Mouse (Mus musculus) intestine, embryonic 15.5 days (tissue): ENCODE measurements around the gene Prkcd. TPM values are rescaled to one million over a fixed set of nuclear protein-coding genes. Genes with fewer than 3 reads are reported as not detected.

Experiments used
- ATAC-seq: fragments of 200-750 bp; cut with Nextera tagmentation; 2 replicates; pipeline ENCODE4 v1.8.0; 2017; ENCODE audit warnings: moderate TSS enrichment, moderate library complexity
- H3K27ac ChIP-seq: fragments of 300-500 bp; sonication (generic); 2 replicates; pipeline ENCODE4 v1.5.1; 2015; ENCODE audit warnings: mild to moderate bottlenecking, inconsistent platforms
- H3K27me3 ChIP-seq: fragments of 300-500 bp; sonication (generic); replicated peaks from 2 replicates; pipeline ENCODE4 v1.6.1; 2015; ENCODE audit warnings: inconsistent platforms
- H3K36me3 ChIP-seq: fragments of 300-500 bp; sonication (generic); 2 replicates; pipeline ENCODE4 v1.6.1; 2015; ENCODE audit warnings: inconsistent platforms
- H3K4me1 ChIP-seq: fragments of 300-500 bp; sonication (generic); replicated peaks from 2 replicates; pipeline ENCODE4 v1.6.1; 2015; ENCODE audit warnings: inconsistent platforms
- H3K4me2 ChIP-seq: fragments of 300-500 bp; sonication (generic); replicated peaks from 2 replicates; pipeline ENCODE4 v1.6.1; 2015; ENCODE audit warnings: mild to moderate bottlenecking, inconsistent platforms
- H3K4me3 ChIP-seq: fragments of 300-500 bp; sonication (generic); replicated peaks from 2 replicates; pipeline ENCODE4 v1.5.1; 2015; ENCODE audit warnings: inconsistent platforms
- H3K9ac ChIP-seq: fragments of 300-500 bp; sonication (generic); 2 replicates; pipeline ENCODE4 v1.6.1; 2015; ENCODE audit warnings: inconsistent platforms
- H3K9me3 ChIP-seq: fragments of 300-500 bp; sonication (generic); 2 replicates; pipeline ENCODE4 v1.6.1; 2016; ENCODE audit warnings: inconsistent platforms
- WGBS: fragments of 180-500 bp; shearing (Covaris S2); methylation state at CpG from one replicate; pipeline ENCODE4 v1.1.7; 2015; 5-methylcytosine and 5-hydroxymethylcytosine counted together
- polyA plus RNA-seq: library from polyadenylated mRNA; unstranded; fragments of >200 nt; fragmentation: Nextera tagmentation; extraction: Ambion mirVana; gene quantifications from 2 replicates; pipeline ENCODE4 v1.2.1, GENCODE M21; 2015

Prkcd gene
- polyA plus RNA-seq, 1 experiment from 2014 or later, result 57.2 TPM

DNA sequence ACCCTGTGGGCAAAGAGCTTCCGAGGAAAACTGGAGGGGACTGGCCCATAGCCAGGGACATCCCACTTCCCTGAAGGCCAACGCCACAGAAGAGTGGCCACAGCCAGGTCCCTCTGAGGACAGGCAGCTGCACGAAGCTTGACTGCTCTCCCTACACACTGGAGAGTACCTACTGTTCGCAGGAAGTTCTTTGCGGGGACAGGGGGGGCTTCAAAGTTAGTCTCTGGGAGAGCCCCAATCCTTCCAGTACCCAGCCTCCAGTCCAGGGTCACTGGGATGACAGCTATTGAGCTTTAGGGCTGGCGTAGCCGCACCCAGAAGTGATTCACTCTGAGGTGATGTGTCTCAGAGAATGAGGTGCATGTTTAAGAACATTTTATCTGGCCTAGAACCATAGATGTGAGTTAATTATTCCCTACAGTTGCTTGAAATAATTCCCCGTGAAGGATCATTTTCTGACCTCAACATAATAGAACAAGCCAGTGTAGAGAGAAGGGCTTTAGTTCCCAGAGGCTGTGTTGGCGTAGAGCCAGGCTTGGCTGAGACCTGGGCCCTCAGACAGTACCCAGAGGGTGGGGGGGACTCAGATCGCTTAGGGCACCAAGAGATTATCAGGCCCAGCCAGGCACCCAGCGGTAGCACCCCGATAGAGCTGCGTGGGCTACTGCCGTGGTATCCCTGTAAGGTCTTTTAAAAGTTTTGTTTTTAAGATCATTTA lies 64.4 kb downstream of the Prkcd start:
- H3K27me3 ChIP-seq, result no peaks in the 10 kb centered on the region
- peak overlapping the region; percentile 86 for H3K27ac ChIP-seq
- H3K36me3 ChIP-seq, result peaks cover 51% of the 10 kb centered on the region
- H3K4me1 ChIP-seq, result peaks cover 8% of the 10 kb centered on the region; the same call in 1 of the 2 replicates
- H3K4me2 ChIP-seq, result no peak overlapping the region
- H3K4me3 ChIP-seq, result no peak overlapping the region
- no peak overlapping the region for H3K9ac ChIP-seq
- ATAC-seq, result peak; percentile 90
- H3K9me3 ChIP-seq, result no peaks in the 10 kb centered on the region
- WGBS, result 67% methylated on average over 14 of the region's 14 CpGs

DNA sequence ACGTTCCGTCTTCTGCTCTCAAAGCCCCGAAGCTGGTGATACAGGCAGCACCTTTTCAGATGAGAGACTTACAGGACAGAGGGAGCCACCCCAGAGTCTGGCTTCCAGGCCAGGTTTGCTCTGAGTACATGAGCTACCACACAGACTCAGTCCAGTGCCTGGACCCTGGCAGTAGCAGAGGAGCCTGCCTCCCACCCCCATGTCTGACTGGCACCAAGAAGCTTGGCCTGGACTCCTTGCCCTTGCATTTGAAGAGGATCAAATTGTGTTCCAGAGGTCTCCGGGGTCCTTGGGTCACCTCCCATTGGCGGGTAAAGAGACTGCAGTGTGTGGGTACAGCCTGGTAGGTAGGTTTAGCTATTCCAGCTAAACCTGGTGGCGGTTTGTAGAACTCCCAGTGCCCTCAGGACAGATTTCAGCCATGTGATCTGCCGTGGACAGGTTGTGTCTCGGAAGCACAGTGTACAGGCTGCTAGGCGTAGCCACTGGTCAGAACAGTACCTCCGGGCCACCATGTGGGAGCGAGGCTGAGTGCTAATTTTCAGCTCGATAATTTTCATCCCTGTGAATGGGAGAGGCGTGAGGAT lies 65.1 kb downstream of the Prkcd start:
- Histone ChIP-seq H3K4me3 (no peak overlapping the region), H3K27me3 (no peaks in the 10 kb centered on the region), H3K9ac (no peak overlapping the region), H3K36me3 (peaks cover 46% of the 10 kb centered on the region), H3K9me3 (no peaks in the 10 kb centered on the region), H3K27ac (peak overlapping the region; percentile 86), H3K4me2 (no peak overlapping the region), H3K4me1 (peaks cover 11% of the 10 kb centered on the region; the same call in 1 of the 2 replicates)
- ATAC-seq, result peak; percentile 23
- 89% methylated on average over 13 of the region's 13 CpGs for WGBS

- no peak overlapping the region for H3K4me3 ChIP-seq
- no peaks in the 10 kb centered on the region for H3K27me3 ChIP-seq
- 87% methylated on average over 17 of the region's 17 CpGs for WGBS
- no peak overlapping the region for H3K27ac ChIP-seq
- peaks cover 11% of the 10 kb centered on the region; the same call in 1 of the 2 replicates for H3K4me1 ChIP-seq
- ATAC-seq, result no peak
- H3K9me3 ChIP-seq, result no peaks in the 10 kb centered on the region
- no peak overlapping the region for H3K4me2 ChIP-seq
- peaks cover 39% of the 10 kb centered on the region for H3K36me3 ChIP-seq
- H3K9ac ChIP-seq, result no peak overlapping the region
These were observed 66.6 kb downstream of the Prkcd start for GRCm38 (mm10) chr14:30559321-30559850.

GRCm38 (mm10) chr14:30557730-30558129 lies 68.3 kb downstream of the Prkcd start:
- H3K4me3 ChIP-seq, result no peak overlapping the region
- no peaks in the 10 kb centered on the region for H3K9me3 ChIP-seq
- H3K4me2 ChIP-seq, result no peak overlapping the region
- H3K27me3 ChIP-seq, result no peaks in the 10 kb centered on the region
- no peak overlapping the region for H3K27ac ChIP-seq
- peaks cover 39% of the 10 kb centered on the region for H3K36me3 ChIP-seq
- no peak overlapping the region for H3K9ac ChIP-seq
- no peak for ATAC-seq
- 71% methylated on average over 9 of the region's 9 CpGs for WGBS
- peaks cover 19% of the 10 kb centered on the region for H3K4me1 ChIP-seq

- peaks cover 39% of the 10 kb centered on the region for H3K36me3 ChIP-seq
- no peak overlapping the region for H3K9ac ChIP-seq
- 83% methylated on average over 2 of the region's 2 CpGs for WGBS
- no peak overlapping the region for H3K4me3 ChIP-seq
- H3K4me2 ChIP-seq, result no peak overlapping the region
- no peaks in the 10 kb centered on the region for H3K9me3 ChIP-seq
- peaks cover 20% of the 10 kb centered on the region for H3K4me1 ChIP-seq
- no peak overlapping the region for H3K27ac ChIP-seq
- no peak for ATAC-seq
- no peaks in the 10 kb centered on the region for H3K27me3 ChIP-seq
These were observed 69.4 kb downstream of the Prkcd start for GRCm38 (mm10) chr14:30556651-30557050.

GRCm38 (mm10) chr14:30553185-30553584 lies 72.8 kb downstream of the Prkcd start:
- Histone ChIP-seq H3K4me1 (peaks cover 38% of the 10 kb centered on the region), H3K27ac (no peak overlapping the region), H3K9ac (no peak overlapping the region), H3K4me2 (no peak overlapping the region), H3K4me3 (no peak overlapping the region), H3K36me3 (peaks cover 10% of the 10 kb centered on the region; the same call in 1 of the 2 replicates), H3K9me3 (no peaks in the 10 kb centered on the region), H3K27me3 (no peaks in the 10 kb centered on the region)
- 86% methylated on average over 4 of the region's 4 CpGs for WGBS
- ATAC-seq, result no peak

DNA sequence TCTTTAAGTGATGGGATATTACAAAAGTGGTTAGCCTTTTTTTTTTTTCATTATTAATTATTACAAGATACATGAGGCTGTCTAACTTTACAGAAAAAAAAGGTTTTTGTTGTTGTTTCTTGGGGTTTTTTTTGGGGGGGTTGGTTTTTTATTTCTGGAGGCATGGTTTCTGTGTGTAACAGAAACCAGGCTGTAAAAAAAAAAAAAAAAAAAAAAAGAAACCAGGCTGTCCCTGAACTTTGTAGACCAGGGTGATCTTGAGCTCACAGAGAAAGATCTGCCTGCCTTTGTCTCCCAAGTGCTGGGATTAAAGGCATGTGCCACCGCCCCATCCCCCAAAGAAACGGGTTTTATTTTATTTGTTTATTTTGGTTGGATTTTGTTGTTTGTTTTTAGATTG lies 74.0 kb downstream of the Prkcd start:
- H3K4me3 ChIP-seq, result no peak overlapping the region
- peaks cover 35% of the 10 kb centered on the region for H3K4me1 ChIP-seq
- no peak overlapping the region for H3K4me2 ChIP-seq
- peaks cover 6% of the 10 kb centered on the region; the same call in 1 of the 2 replicates for H3K36me3 ChIP-seq
- H3K27ac ChIP-seq, result no peak overlapping the region
- WGBS, result 86% methylated on average over 2 of the region's 2 CpGs
- ATAC-seq, result no peak
- H3K27me3 ChIP-seq, result no peaks in the 10 kb centered on the region
- H3K9ac ChIP-seq, result no peak overlapping the region
- no peaks in the 10 kb centered on the region for H3K9me3 ChIP-seq

- no peak for ATAC-seq
- 64% methylated on average over 5 of the region's 5 CpGs for WGBS
- H3K27ac ChIP-seq, result no peak overlapping the region
- peak overlapping the region; percentile 84 for H3K4me2 ChIP-seq
- no peak overlapping the region for H3K9ac ChIP-seq
- H3K4me3 ChIP-seq, result peak overlapping the region; percentile 91; the same call in 1 of the 2 replicates
- peaks cover 6% of the 10 kb centered on the region; the same call in 1 of the 2 replicates for H3K36me3 ChIP-seq
- H3K27me3 ChIP-seq, result no peaks in the 10 kb centered on the region
- H3K9me3 ChIP-seq, result no peaks in the 10 kb centered on the region
- peaks cover 33% of the 10 kb centered on the region for H3K4me1 ChIP-seq
These were observed 74.5 kb downstream of the Prkcd start for GRCm38 (mm10) chr14:30551509-30551908.

DNA sequence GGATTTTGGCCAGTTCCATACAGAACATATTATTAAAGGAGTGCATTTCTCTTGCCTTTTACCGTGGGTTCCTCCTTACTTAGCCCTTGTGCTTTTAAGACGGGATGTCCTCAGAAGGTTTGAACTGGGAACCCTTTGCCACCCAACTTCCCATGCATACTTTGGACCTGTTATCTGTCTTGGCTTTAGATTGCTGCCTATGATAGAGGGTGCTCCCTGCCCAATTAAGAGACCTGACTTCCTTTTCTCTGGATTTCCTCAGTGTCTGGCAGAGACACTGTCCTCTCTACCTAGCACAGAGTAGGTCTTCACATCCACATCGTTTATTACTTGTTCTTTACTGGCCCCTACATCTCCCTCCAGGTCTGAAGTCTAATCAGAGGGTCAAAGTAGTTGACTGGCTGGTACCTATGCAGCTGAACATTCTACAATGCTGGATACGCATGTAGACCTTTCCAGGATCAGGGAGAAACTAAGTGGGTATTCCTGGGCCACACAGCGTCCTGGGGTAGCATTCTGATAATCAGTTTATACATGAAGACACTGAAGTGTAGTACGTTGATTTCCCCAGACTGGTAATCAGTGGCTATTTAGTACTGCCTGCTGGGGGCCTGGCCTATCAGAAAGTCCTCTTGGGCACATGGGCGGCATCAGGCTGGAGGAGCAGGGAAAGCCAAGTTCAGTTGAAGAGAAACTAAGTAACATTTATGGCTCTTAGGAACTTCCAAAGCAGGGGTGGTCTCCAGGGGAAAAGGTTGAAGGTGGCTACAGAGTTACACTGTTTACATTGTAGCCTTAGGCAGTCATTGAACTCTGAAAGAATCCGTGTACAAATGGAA lies 75.6 kb downstream of the Prkcd start:
- 21% methylated on average over 8 of the region's 8 CpGs for WGBS
- Histone ChIP-seq H3K4me3 (peak overlapping the region; percentile 91), H3K4me1 (peaks cover 31% of the 10 kb centered on the region), H3K9ac (peak overlapping the region; percentile 94), H3K4me2 (peak overlapping the region; percentile 84), H3K27me3 (no peaks in the 10 kb centered on the region), H3K36me3 (0 out of 2 replicates have a peak, but pooled peaks cover under 1% of the 10 kb centered on the region), H3K9me3 (no peaks in the 10 kb centered on the region), H3K27ac (0 out of 2 replicates have a peak overlapping the region, but pooled peaks have one; percentile 97)
- no peak for ATAC-seq

DNA sequence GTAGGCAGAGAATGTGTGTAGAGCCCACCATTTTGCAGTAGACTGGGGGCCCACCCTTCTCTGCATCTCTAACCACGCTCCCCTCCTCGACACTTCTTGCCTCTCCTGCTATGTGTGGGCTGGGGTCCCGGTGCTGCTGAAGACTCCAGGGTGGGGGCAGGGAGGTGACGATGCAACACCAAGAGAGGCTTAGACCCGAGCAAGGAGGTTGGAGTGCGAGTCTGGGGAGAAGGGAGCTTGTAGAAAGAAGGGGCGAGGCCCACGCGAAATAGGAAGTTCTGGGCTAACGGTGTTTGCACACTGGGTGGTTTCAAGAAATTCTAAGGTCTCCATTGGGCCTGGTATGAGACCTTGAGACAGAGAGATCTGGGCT lies 76.2 kb downstream of the Prkcd start:
- H3K27ac ChIP-seq, result peak overlapping the region; percentile 97
- WGBS, result under 1% methylated on average over 10 of the region's 10 CpGs
- no peaks in the 10 kb centered on the region for H3K9me3 ChIP-seq
- H3K27me3 ChIP-seq, result no peaks in the 10 kb centered on the region
- H3K36me3 ChIP-seq, result no peaks in the 10 kb centered on the region
- H3K4me1 ChIP-seq, result peaks cover 31% of the 10 kb centered on the region
- H3K4me2 ChIP-seq, result peak overlapping the region; percentile 84
- peak overlapping the region; percentile 94 for H3K9ac ChIP-seq
- ATAC-seq, result peak; percentile 8; the same call in 1 of the 2 replicates
- H3K4me3 ChIP-seq, result peak overlapping the region; percentile 91

DNA sequence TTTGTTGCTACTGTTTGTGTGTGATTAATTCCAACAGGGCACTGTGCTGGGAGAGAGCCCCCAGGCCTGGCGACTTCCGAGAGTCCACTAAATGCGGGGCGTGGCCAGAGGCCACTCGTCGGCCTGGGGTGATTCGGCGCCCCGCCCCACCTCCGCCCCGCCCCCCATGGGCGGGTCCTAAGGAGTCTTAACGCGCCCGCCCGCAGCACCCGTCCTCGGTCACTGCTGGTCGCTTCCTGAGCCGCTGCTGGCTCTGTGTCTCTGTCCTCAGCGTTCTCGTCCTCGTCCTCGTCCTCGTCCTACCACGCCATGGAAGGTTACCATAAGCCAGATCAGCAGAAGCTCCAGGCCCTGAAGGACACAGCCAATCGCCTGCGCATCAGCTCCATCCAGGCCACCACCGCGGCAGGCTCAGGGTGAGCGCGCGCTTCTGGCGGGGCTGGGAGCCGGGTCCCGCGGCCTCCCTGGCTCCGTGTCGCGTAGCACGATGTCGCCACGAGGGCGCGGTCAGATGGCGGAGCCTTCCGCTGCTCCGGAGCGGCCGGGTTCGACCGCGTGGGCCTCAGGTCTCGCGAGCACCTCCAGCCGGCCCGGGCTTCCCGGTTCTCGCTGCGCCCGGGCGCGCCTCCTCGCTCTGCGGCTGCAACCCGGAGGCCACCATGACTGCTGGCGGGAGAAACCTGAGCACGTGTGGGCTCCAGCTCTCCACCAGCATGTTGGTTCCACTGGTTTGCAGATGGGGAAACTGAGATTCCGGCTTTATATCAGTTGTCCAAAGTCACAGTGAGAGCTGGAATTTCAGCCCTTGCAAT lies 76.8 kb downstream of the Prkcd start:
- peak overlapping the region; percentile 97 for H3K27ac ChIP-seq
- H3K4me2 ChIP-seq, result peak overlapping the region; percentile 84
- H3K9ac ChIP-seq, result peak overlapping the region; percentile 94
- H3K4me1 ChIP-seq, result peaks cover 31% of the 10 kb centered on the region
- H3K9me3 ChIP-seq, result no peaks in the 10 kb centered on the region
- ATAC-seq, result peak; percentile 96
- peak overlapping the region; percentile 91 for H3K4me3 ChIP-seq
- WGBS, result 0% methylated on average over 69 of the region's 69 CpGs
- no peaks in the 10 kb centered on the region for H3K36me3 ChIP-seq
- no peaks in the 10 kb centered on the region for H3K27me3 ChIP-seq
